Mouse (Mus musculus) heart, adult 2 months (tissue): ENCODE data around the gene Iqsec1. TPM values are rescaled to one million over a fixed set of nuclear protein-coding genes. Genes with fewer than 3 reads are reported as not detected.

Experiments
- DNase-seq, 2 experiments: peaks; one replicate each; pipeline ENCODE4 v3.0.0; 2021
- H3K27ac ChIP-seq: fragments of 200-600 bp; 2 replicates; pipeline ENCODE4 v1.8.1; 2022
- H3K27me3 ChIP-seq: fragments of 200-500 bp; 2 replicates; pipeline ENCODE4 v1.6.1; 2012; ENCODE audit warnings: mild to moderate bottlenecking, low read length, inconsistent platforms, mixed read lengths; ENCODE audit not compliant: control insufficient read depth, insufficient read depth
- H3K36me3 ChIP-seq: fragments of 200-500 bp; 2 replicates; pipeline ENCODE4 v1.6.1; 2012; ENCODE audit warnings: low read length, inconsistent platforms; ENCODE audit not compliant: control insufficient read depth, insufficient read depth
- H3K4me1 ChIP-seq: fragments of 200-500 bp; 2 replicates; pipeline ENCODE4 v1.6.1; 2011; ENCODE audit warnings: low read length; ENCODE audit not compliant: control insufficient read depth, insufficient read depth
- H3K4me3 ChIP-seq: fragments of 200-600 bp; 2 replicates; pipeline ENCODE4 v1.8.1; 2022
- H3K79me2 ChIP-seq: fragments of 200-500 bp; replicated peaks from 2 replicates; pipeline ENCODE4 v1.6.1; 2012; ENCODE audit warnings: mild to moderate bottlenecking, inconsistent platforms, low read length, moderate library complexity, mixed read lengths; ENCODE audit not compliant: control insufficient read depth, insufficient read depth
- H3K9ac ChIP-seq: fragments of 200-500 bp; 2 replicates; pipeline ENCODE4 v1.6.1; 2012; ENCODE audit warnings: low read depth, mild to moderate bottlenecking, control low read depth, inconsistent platforms, low read length, mixed read lengths
- CTCF ChIP-seq: fragments of 200-600 bp; IDR thresholded peaks from 2 replicates; pipeline ENCODE4 v1.8.1; 2022; ENCODE audit warnings: antibody characterized with exemption, mild to moderate bottlenecking, moderate library complexity
- EP300 ChIP-seq: fragments of 200-500 bp; IDR thresholded peaks from 2 replicates; pipeline ENCODE4 v1.6.1; 2011; ENCODE audit warnings: low read depth, low read length, control low read depth; ENCODE audit not compliant: insufficient read depth
- POLR2A ChIP-seq: fragments of 200-500 bp; IDR thresholded peaks from 2 replicates; pipeline ENCODE4 v1.6.1; 2011; ENCODE audit warnings: mild to moderate bottlenecking, low read depth, low read length, control low read depth; ENCODE audit not compliant: insufficient read depth
- WGBS: fragments of 180-500 bp; shearing (Covaris S2); methylation state at CpG from one replicate; pipeline ENCODE4 v1.1.7; 2018; 5-methylcytosine and 5-hydroxymethylcytosine counted together
- intact Hi-C: fragments of 180-260 bp; cut with DNase I; formaldehyde crosslinking; loops from one replicate; pipeline ENCODE4 v1.15.1; 2025
- polyA plus RNA-seq: library from polyadenylated mRNA; depleted of rRNA; stranded (reverse); fragments of >200 nt; gene quantifications from 2 replicates; pipeline ENCODE4 v1.2.3, GENCODE M21; 2012
- total RNA-seq, 2 experiments: library from RNA; stranded (reverse); gene quantifications; 2 replicates each; pipeline ENCODE4 v1.2.3; 2021

Gene Iqsec1
- total and polyA plus RNA-seq, 3 experiments: 100 to 147 (median 146) TPM

DNA sequence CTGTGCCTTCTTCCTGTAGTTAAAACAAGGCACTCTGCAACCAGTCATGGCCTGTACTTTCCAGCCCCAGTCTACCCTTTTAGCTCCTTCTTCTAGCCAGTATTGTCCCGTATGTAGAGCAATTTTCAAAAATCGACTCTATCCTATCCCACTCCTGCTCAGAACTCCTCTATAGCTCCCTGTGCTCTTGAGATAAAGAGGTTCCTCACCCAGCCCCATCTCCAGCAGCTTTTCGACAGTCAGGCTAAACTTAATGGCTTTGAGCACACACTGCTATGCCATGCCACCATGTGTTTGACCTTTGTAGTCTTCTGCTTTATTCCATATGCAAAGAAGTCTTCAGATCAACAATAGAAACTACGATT is 247.4 kb downstream of the Iqsec1 start:
- WGBS: 64% methylated on average over 4 of the region's 4 CpGs
- no peaks in the 10 kb centered on the region for H3K27me3 ChIP-seq
- no peaks in the 10 kb centered on the region for H3K36me3 ChIP-seq
- intact Hi-C loops: no loop called here
- H3K27ac ChIP-seq: no peak overlapping the region; the same call in 1 of the 2 replicates
- TF ChIP-seq EP300 (no peak), POLR2A (no peak), CTCF (no peak)
- no peak overlapping the region for H3K4me3 ChIP-seq
- DNase-seq: no peak
- H3K9ac ChIP-seq: no peak overlapping the region
- H3K79me2 ChIP-seq: no peaks in the 10 kb centered on the region
- peaks cover 7% of the 10 kb centered on the region for H3K4me1 ChIP-seq

DNA sequence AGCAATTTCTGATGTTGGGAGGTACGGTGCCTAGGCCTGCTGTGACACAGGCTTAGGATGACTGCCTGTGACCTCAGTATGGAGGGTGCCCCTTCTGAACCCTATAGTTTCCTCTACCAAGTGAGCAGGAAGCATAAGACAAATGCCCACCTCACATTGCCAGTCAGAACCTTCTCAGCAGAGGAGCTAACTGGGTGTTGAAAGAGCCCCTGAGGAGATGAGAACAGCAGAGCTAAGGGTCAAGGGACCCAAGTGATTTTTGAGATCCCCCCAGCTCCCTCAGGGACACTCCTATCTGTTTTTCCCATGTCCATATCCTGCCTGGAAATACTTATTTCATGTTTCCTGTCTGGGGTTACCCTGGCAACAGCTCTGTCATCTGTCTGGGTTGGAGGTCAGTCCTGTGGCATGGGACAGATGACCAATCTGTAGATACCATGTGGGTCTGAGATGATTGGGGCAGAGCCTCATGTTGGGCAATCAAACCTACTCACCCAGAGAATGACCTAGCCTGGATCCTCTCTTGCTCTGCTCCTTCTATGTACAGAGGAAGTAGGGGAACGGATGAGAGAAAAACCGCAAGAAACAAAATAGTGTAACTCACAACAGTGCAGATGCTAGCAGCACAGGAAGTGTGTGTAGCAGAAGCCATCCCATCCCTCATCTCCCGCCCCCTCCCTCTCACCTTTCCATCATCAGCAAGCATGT is 248.0 kb downstream of the Iqsec1 start:
- H3K27me3 ChIP-seq: no peaks in the 10 kb centered on the region
- H3K4me1 ChIP-seq: peaks cover 10% of the 10 kb centered on the region
- DNase-seq: no peak
- H3K9ac ChIP-seq: no peak overlapping the region
- H3K27ac ChIP-seq: peak overlapping the region; percentile 30; the same call in 1 of the 2 replicates
- 53% methylated on average over 4 of the region's 4 CpGs for WGBS
- 0 out of 2 replicates have a peak, but pooled peaks have one; percentile 15 for TF ChIP-seq EP300
- no peak for TF ChIP-seq POLR2A
- H3K36me3 ChIP-seq: no peaks in the 10 kb centered on the region
- peaks cover 2% of the 10 kb centered on the region; the same call in 1 of the 2 replicates for H3K79me2 ChIP-seq
- intact Hi-C loops: no loop called here
- no peak overlapping the region for H3K4me3 ChIP-seq

GRCm38 (mm10) chr6:90737376-90737775 is 251.1 kb downstream of the Iqsec1 start:
- intact Hi-C loops: loop anchor here (2.0 to 5.0 kb wide), 4 partner anchors 35 to 545 kb away; no protein-coding TSS in a partner anchor
- H3K9ac ChIP-seq: peak overlapping the region; percentile 73
- peak overlapping the region; percentile 82 for H3K4me3 ChIP-seq
- H3K27me3 ChIP-seq: no peaks in the 10 kb centered on the region
- peaks cover 11% of the 10 kb centered on the region for H3K4me1 ChIP-seq
- H3K36me3 ChIP-seq: no peaks in the 10 kb centered on the region
- H3K27ac ChIP-seq: peak overlapping the region; percentile 85
- WGBS: 2% methylated on average over 12 of the region's 12 CpGs
- peak; percentile 89 to 94 for DNase-seq
- TF ChIP-seq POLR2A (no peak), EP300 (peak; percentile 96), CTCF (no peak)
- H3K79me2 ChIP-seq: peaks cover 2% of the 10 kb centered on the region; the same call in 1 of the 2 replicates

DNA sequence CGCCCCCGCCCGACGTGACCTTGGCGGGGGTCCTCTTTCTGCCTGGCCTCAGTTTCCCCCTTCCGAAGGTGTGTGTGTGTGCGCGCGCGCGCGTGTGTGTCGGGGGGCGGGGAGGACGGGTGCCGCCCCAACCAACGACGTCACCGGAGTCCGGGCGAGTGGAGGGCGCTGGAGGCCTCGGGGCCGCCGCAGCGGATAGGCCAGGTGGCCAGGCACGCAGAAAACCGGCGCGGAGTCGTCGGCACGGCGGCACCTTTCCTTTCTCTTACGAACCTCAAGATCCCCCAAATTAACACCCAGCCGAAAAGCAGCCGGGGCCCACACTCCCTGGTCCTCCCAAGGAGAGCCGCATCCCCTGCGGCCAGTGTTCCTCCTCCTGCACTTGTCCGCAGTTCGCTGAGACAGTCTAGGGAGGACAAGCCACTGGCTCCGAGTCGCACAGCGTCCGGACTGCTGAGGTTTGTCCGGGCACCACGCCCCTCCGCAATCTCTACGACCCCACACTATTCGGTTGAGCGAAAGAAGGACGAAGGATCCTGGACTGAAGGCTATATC is 251.7 kb downstream of the Iqsec1 start:
- Histone ChIP-seq H3K4me3 (peak overlapping the region; percentile 82), H3K79me2 (peaks cover 2% of the 10 kb centered on the region; the same call in 1 of the 2 replicates), H3K9ac (peak overlapping the region; percentile 73), H3K4me1 (peaks cover 16% of the 10 kb centered on the region), H3K36me3 (no peaks in the 10 kb centered on the region), H3K27ac (peak overlapping the region; percentile 85), H3K27me3 (no peaks in the 10 kb centered on the region)
- intact Hi-C loops: loop anchor here (2.0 to 5.0 kb wide), 4 partner anchors 36 to 546 kb away; no protein-coding TSS in a partner anchor
- TF ChIP-seq POLR2A: no peak; the same call in 1 of the 2 replicates
- TF ChIP-seq CTCF: no peak
- no peak for TF ChIP-seq EP300
- peak; percentile 82 for DNase-seq
- WGBS: under 1% methylated on average over 50 of the region's 52 CpGs

- Histone ChIP-seq H3K79me2 (peaks cover 2% of the 10 kb centered on the region; the same call in 1 of the 2 replicates), H3K36me3 (no peaks in the 10 kb centered on the region), H3K27ac (peak overlapping the region; percentile 85), H3K4me3 (peak overlapping the region; percentile 82), H3K9ac (peak overlapping the region; percentile 73), H3K27me3 (no peaks in the 10 kb centered on the region), H3K4me1 (peaks cover 18% of the 10 kb centered on the region)
- intact Hi-C loops: loop anchor here (2.0 to 5.0 kb wide), 4 partner anchors 36 to 546 kb away; no protein-coding TSS in a partner anchor
- 1% methylated on average over 65 of the region's 69 CpGs for WGBS
- TF ChIP-seq EP300 (no peak), CTCF (no peak), POLR2A (no peak)
- DNase-seq: peak; percentile 69 to 70
These were observed 252.3 kb downstream of the Iqsec1 start for GRCm38 (mm10) chr6:90736074-90736672.
